Mouse (Mus musculus) heart, embryonic 13.5 days (tissue): ENCODE data around the gene Olfr447. TPM values are rescaled to one million over a fixed set of nuclear protein-coding genes. Genes with fewer than 3 reads are reported as not detected.

Experiments
- ATAC-seq: fragments of 200-750 bp; cut with Nextera tagmentation; 2 replicates; pipeline ENCODE4 v1.8.0; 2017; ENCODE audit warnings: moderate TSS enrichment; ENCODE audit not compliant: insufficient number of reproducible peaks, low FRiP score, low TSS enrichment; ENCODE audit errors: extremely low read depth
- H3K27ac ChIP-seq: fragments of 300-500 bp; sonication (generic); replicated peaks from 2 replicates; pipeline ENCODE4 v1.5.1; 2015; ENCODE audit warnings: moderate library complexity, mild to moderate bottlenecking, inconsistent platforms
- H3K27me3 ChIP-seq: fragments of 300-500 bp; sonication (generic); replicated peaks from 2 replicates; pipeline ENCODE4 v1.6.1; 2015; ENCODE audit warnings: mild to moderate bottlenecking, inconsistent platforms
- H3K36me3 ChIP-seq: fragments of 300-500 bp; sonication (generic); 2 replicates; pipeline ENCODE4 v1.6.1; 2015; ENCODE audit warnings: mild to moderate bottlenecking, inconsistent platforms
- H3K4me1 ChIP-seq: fragments of 300-500 bp; sonication (generic); 2 replicates; pipeline ENCODE4 v1.6.1; 2015; ENCODE audit warnings: inconsistent platforms
- H3K4me2 ChIP-seq: fragments of 300-500 bp; sonication (generic); 2 replicates; pipeline ENCODE4 v1.6.1; 2015; ENCODE audit warnings: inconsistent platforms, mild to moderate bottlenecking, moderate library complexity
- H3K4me3 ChIP-seq: fragments of 300-500 bp; sonication (generic); 2 replicates; pipeline ENCODE4 v1.5.1; 2015; ENCODE audit warnings: moderate library complexity, mild to moderate bottlenecking, inconsistent platforms
- H3K9ac ChIP-seq: fragments of 300-500 bp; sonication (generic); 2 replicates; pipeline ENCODE4 v1.6.1; 2015; ENCODE audit warnings: inconsistent platforms, mild to moderate bottlenecking, moderate library complexity
- H3K9me3 ChIP-seq: fragments of 300-500 bp; sonication (generic); 2 replicates; pipeline ENCODE4 v1.6.1; 2016; ENCODE audit warnings: inconsistent platforms
- WGBS: fragments of 180-500 bp; shearing (Covaris S2); methylation state at CpG from one replicate; pipeline ENCODE4 v1.1.7; 2015; ENCODE audit warnings: mixed read lengths; 5-methylcytosine and 5-hydroxymethylcytosine counted together
- polyA plus RNA-seq: library from polyadenylated mRNA; unstranded; fragments of >200 nt; fragmentation: Nextera tagmentation; extraction: Ambion mirVana; gene quantifications from 2 replicates; pipeline ENCODE4 v1.2.1, GENCODE M21; 2015

Olfr447 gene
- polyA plus RNA-seq = not detected in 2 replicates

DNA sequence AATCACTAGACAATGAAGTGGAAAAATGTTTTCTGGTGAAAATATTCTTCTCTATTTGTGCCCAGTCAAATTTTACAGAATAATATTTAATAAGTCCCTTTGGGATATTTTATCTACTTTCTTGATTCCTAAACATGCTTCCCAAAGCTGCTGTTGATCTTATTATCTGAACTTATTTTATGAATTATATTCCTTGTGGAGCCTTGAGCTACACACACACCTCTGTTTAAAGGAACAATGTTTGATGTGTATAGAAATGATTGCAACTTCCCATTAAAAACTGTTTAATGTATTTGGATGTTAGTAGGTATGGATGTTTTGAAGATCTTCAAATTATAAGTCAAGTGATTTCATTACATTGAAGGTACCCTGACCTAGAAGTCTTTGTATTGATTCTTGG, at the start of gene Olfr447:
Olfr447 (plus strand) TSS at position 301 of the 400 bp plus-strand sequence.
- no peak for ATAC-seq
- Histone ChIP-seq H3K27me3 (no peaks in the 10 kb centered on the region), H3K9me3 (no peaks in the 10 kb centered on the region), H3K4me2 (no peak within 1 kb of the TSS), H3K36me3 (no peaks in the 10 kb centered on the region), H3K4me1 (no peaks in the 10 kb centered on the region), H3K4me3 (no peak within 1 kb of the TSS), H3K27ac (no peak within 1 kb of the TSS), H3K9ac (no peak within 1 kb of the TSS)

- Histone ChIP-seq H3K4me3 (no peak overlapping the region), H3K4me1 (no peaks in the 10 kb centered on the region), H3K27me3 (no peaks in the 10 kb centered on the region), H3K9ac (no peak overlapping the region), H3K36me3 (no peaks in the 10 kb centered on the region), H3K9me3 (no peaks in the 10 kb centered on the region), H3K27ac (no peak overlapping the region), H3K4me2 (no peak overlapping the region)
- 7% methylated on average over 4 of the region's 4 CpGs for WGBS
- no peak for ATAC-seq
These were observed 48.4 kb upstream of the Olfr447 start for GRCm38 (mm10) chr6:42860222-42860819.

DNA sequence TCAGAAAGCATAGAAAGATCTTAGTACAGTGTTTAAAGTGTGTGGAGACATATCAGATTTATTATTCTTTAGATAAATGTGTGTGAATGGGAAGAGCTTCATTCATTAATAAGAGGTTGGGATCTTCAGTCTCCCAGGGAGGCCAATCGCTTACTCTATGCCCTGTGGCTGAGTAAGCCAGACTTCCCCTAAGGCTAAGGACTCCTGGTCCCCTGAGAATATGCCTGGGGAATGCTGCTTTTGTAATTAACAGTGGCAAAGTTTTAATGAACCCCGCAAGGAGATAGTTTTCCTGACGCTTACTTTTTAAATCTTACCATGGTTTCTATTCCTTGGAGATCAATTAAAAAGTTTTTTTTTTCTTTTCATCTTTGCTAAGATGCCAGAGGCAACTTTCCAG, 39.0 kb upstream of the Olfr447 start:
- ATAC-seq = no peak
- Histone ChIP-seq H3K36me3 (no peaks in the 10 kb centered on the region), H3K9me3 (no peaks in the 10 kb centered on the region), H3K4me1 (no peaks in the 10 kb centered on the region), H3K4me2 (no peak overlapping the region), H3K27me3 (no peaks in the 10 kb centered on the region), H3K9ac (no peak overlapping the region), H3K4me3 (no peak overlapping the region), H3K27ac (no peak overlapping the region)
- WGBS = 72% methylated on average over 3 of the region's 3 CpGs

DNA sequence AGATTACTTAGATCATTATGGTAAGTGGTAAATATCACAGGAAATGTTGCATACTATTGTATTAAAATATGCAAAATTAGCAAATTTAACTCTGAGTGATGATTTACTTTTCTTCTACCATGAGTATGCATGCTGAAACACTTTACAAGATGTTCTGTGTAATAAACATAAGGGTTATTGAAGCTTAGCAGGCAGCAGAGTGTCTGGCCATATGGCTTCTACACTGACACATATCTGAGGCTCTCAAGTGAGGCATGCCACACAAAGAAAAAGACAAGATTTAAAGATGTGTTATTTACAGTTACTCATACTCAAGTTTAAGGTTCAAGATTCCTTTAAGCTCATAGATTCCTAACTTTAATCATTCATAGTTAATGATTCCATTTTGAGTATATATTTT, 32.4 kb upstream of the Olfr447 start:
- no peak for ATAC-seq
- Histone ChIP-seq H3K9ac (no peak overlapping the region), H3K36me3 (no peaks in the 10 kb centered on the region), H3K4me1 (no peaks in the 10 kb centered on the region), H3K4me2 (no peak overlapping the region), H3K27me3 (no peaks in the 10 kb centered on the region), H3K27ac (no peak overlapping the region), H3K9me3 (0 out of 2 replicates have a peak, but pooled peaks cover 2% of the 10 kb centered on the region), H3K4me3 (no peak overlapping the region)

DNA sequence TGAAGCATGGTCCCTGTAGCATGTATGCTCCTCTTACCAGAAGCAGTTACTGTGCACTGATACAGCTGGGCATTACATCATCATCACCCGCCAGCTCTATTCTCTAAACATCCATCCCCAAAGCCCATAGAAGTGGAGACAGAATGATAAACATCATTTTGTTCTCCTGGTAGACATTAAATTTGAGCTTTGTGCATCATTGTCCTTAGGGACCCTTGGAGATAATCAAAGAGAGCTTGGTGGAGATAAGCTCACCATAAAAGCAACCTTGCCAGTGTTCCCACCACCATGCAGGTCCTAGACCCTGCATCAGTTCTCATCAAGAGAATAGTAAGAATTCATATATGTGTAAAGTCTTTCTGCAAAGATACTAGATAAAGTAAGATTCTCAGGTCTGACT, 18.5 kb upstream of the Olfr447 start, which contains the start of gene Olfr448:
Olfr448 (plus strand) TSS at position 301 of the 400 bp plus-strand sequence.
- no peak within 1 kb of the TSS for H3K4me3 ChIP-seq
- H3K27me3 ChIP-seq = no peaks in the 10 kb centered on the region
- H3K4me2 ChIP-seq = no peak within 1 kb of the TSS
- no peaks in the 10 kb centered on the region for H3K4me1 ChIP-seq
- H3K9ac ChIP-seq = no peak within 1 kb of the TSS
- H3K9me3 ChIP-seq = no peaks in the 10 kb centered on the region
- no peak within 1 kb of the TSS for H3K27ac ChIP-seq
- ATAC-seq = no peak
- no peaks in the 10 kb centered on the region for H3K36me3 ChIP-seq
- WGBS = 78% methylated on average over 1 of the region's 1 CpGs

DNA sequence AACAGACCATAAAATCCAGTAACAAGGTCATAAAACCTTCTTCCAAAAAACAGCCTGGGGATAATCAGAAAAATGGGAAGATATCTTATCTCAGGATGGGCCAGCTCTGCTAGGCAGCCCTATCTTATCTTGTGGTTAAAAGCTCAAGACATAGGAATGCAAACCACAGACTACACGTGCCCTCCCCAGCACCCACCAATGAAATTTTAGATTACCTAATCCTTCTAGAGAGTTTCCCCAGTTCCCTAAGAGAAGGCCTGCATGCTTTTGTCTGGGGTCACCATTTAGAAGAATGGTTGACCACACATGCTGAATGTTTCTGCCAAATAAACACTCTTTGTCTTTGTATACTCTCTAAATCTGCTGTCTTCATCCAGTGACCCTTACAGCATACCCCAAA, 8.3 kb upstream of the Olfr447 start:
- Histone ChIP-seq H3K4me1 (no peaks in the 10 kb centered on the region), H3K4me3 (no peak overlapping the region), H3K36me3 (no peaks in the 10 kb centered on the region), H3K9me3 (no peaks in the 10 kb centered on the region), H3K9ac (no peak overlapping the region), H3K27ac (no peak overlapping the region), H3K27me3 (no peaks in the 10 kb centered on the region), H3K4me2 (no peak overlapping the region)
- no peak for ATAC-seq
- WGBS = 0% methylated on average over 1 of the region's 1 CpGs

DNA sequence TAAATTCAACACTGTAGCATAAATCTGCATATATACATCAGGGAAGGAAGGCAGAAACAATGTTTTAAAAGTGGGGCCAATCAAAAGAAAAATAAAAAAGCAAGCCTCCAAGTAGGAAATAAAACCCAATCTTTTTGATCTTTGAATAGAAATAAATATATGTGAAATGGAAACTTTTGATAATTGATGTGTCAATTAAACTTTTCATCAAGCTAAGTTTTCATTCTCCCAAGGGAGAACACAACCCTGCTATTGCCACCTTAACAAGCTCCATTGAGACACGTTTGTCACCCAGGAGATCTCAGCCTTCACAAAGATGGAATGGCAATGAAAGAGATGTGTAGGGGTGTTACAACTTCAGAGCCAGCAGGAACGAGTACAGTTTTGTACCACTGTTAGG, 12.4 kb downstream of the Olfr447 start, which contains the start of gene Olfr446:
Olfr446 (plus strand) TSS at position 301 of the 400 bp plus-strand sequence.
- WGBS = 40% methylated on average over 2 of the region's 2 CpGs
- no peak within 1 kb of the TSS for H3K4me2 ChIP-seq
- H3K9me3 ChIP-seq = no peaks in the 10 kb centered on the region
- H3K27ac ChIP-seq = no peak within 1 kb of the TSS
- no peaks in the 10 kb centered on the region for H3K27me3 ChIP-seq
- no peak within 1 kb of the TSS for H3K9ac ChIP-seq
- H3K4me3 ChIP-seq = no peak within 1 kb of the TSS
- H3K36me3 ChIP-seq = no peaks in the 10 kb centered on the region
- no peaks in the 10 kb centered on the region for H3K4me1 ChIP-seq
- no peak for ATAC-seq

DNA sequence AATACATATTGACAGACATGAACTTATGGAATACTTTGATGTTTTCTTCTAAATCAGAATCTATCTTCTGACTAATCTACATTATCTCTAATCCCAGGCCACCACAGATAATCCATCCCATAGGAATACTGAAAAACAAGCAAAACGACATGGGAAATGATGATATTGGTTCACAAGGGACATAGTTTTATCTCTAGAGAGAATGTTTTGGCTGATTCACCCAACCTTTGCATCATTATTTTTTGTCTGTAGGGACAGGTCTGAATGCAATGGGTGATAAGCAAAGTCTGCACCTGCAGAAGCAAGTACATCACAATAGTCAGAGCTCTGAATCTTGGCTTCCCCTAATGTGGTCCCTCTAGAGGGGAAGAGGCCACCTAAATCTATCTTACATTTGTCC, 40.1 kb downstream of the Olfr447 start, which contains the start of gene Olfr444:
Olfr444 (plus strand) TSS at position 301 of the 400 bp plus-strand sequence.
- H3K27me3 ChIP-seq = no peaks in the 10 kb centered on the region
- WGBS = 59% methylated on average over 1 of the region's 1 CpGs

More for the DNA sequence above, 40.1 kb downstream of the Olfr447 start, which contains the start of gene Olfr444:
- H3K27ac ChIP-seq = no peak within 1 kb of the TSS
- no peak within 1 kb of the TSS for H3K4me2 ChIP-seq
- no peaks in the 10 kb centered on the region for H3K36me3 ChIP-seq
- H3K9me3 ChIP-seq = no peaks in the 10 kb centered on the region; the same call in 1 of the 2 replicates
- ATAC-seq = no peak
- H3K4me3 ChIP-seq = no peak within 1 kb of the TSS
- no peak within 1 kb of the TSS for H3K9ac ChIP-seq
- H3K4me1 ChIP-seq = no peaks in the 10 kb centered on the region

Other genes with a start within 250 kb of the Olfr447 start
- gene Tcaf1, start 198.8 kb upstream of the Olfr447 start, polyA plus RNA-seq = 47.9 and 52.2 TPM in 2 replicates
- not detected in 2 replicates for gene Olfr453, start 169.5 kb upstream of the Olfr447 start, polyA plus RNA-seq
- gene Olfr38, start 152.5 kb upstream of the Olfr447 start, polyA plus RNA-seq = not detected in 2 replicates
- gene Olfr452, start 123.8 kb upstream of the Olfr447 start, polyA plus RNA-seq = not detected in 2 replicates
- gene Olfr450, start 96.9 kb upstream of the Olfr447 start, polyA plus RNA-seq = not detected in 2 replicates
- gene Olfr449, start 74.5 kb upstream of the Olfr447 start, polyA plus RNA-seq = not detected in 2 replicates
- not detected in 2 replicates for gene Olfr448, start 18.4 kb upstream of the Olfr447 start, polyA plus RNA-seq
- not detected in 2 replicates for gene Olfr446, start 12.5 kb downstream of the Olfr447 start, polyA plus RNA-seq
- gene Olfr444, start 40.2 kb downstream of the Olfr447 start, polyA plus RNA-seq = not detected in 2 replicates
- not detected in 2 replicates for gene Olfr441, start 197.5 kb downstream of the Olfr447 start, polyA plus RNA-seq
- gene Olfr237-ps1, start 237.7 kb downstream of the Olfr447 start, polyA plus RNA-seq = not detected in 2 replicates